Mouse (Mus musculus): ENCODE data around the gene Anxa10. TPM values are rescaled to one million over a fixed set of nuclear protein-coding genes. Genes with fewer than 3 reads are reported as not detected.

Gene Anxa10
- polyA plus RNA-seq (2015; fragmentation: Nextera tagmentation; extraction: Ambion mirVana) = not detected in 2 replicates

- H3K4me3 ChIP-seq = no peak within 1 kb of the TSS
- H3K9me3 ChIP-seq = no peaks in the 10 kb centered on the region
- H3K9ac ChIP-seq = no peak within 1 kb of the TSS
- H3K4me2 ChIP-seq = no peak within 1 kb of the TSS
- H3K27me3 ChIP-seq = no peaks in the 10 kb centered on the region
- no peaks in the 10 kb centered on the region for H3K4me1 ChIP-seq
- no peak for ATAC-seq (ENCODE audit: borderline replicate concordance, extremely low read depth, low FRiP score, low TSS enrichment)
- no peaks in the 10 kb centered on the region for H3K36me3 ChIP-seq
- 70% methylated on average over 2 of the region's 2 CpGs for WGBS
- H3K27ac ChIP-seq = no peak within 1 kb of the TSS
Measured at GRCm38 (mm10) chr8:62123098-62123497, at the start of gene Anxa10. TSS of gene Anxa10 (minus strand) at chr8:62123150.

- ATAC-seq (ENCODE audit: borderline replicate concordance, extremely low read depth, low FRiP score, low TSS enrichment) = no peak
Measured at GRCm38 (mm10) chr8:62132662-62133366, 9.9 kb upstream of the Anxa10 start.

GRCm38 (mm10) chr8:62097213-62097612 lies 25.7 kb downstream of the Anxa10 start:
- H3K27me3 ChIP-seq = no peaks in the 10 kb centered on the region

More at GRCm38 (mm10) chr8:62132662-62133366, 9.9 kb upstream of the Anxa10 start:
- 75% methylated on average over 3 of the region's 3 CpGs for WGBS
- H3K27ac ChIP-seq = no peak overlapping the region
- H3K4me3 ChIP-seq = no peak overlapping the region
- H3K4me2 ChIP-seq = no peak overlapping the region
- no peak overlapping the region for H3K9ac ChIP-seq
- H3K4me1 ChIP-seq = no peaks in the 10 kb centered on the region
- H3K27me3 ChIP-seq = no peaks in the 10 kb centered on the region
- no peaks in the 10 kb centered on the region for H3K9me3 ChIP-seq
- H3K36me3 ChIP-seq = no peaks in the 10 kb centered on the region

GRCm38 (mm10) chr8:62081804-62082203 lies 41.1 kb downstream of the Anxa10 start:
- no peak overlapping the region for H3K9ac ChIP-seq
- H3K4me3 ChIP-seq = no peak overlapping the region
- H3K36me3 ChIP-seq = no peaks in the 10 kb centered on the region
- no peaks in the 10 kb centered on the region for H3K27me3 ChIP-seq
- H3K4me1 ChIP-seq = no peaks in the 10 kb centered on the region
- no peak for ATAC-seq (ENCODE audit: borderline replicate concordance, extremely low read depth, low FRiP score, low TSS enrichment)
- WGBS = 53% methylated on average over 2 of the region's 2 CpGs
- no peak overlapping the region for H3K4me2 ChIP-seq
- no peaks in the 10 kb centered on the region for H3K9me3 ChIP-seq
- H3K27ac ChIP-seq = no peak overlapping the region

More at GRCm38 (mm10) chr8:62097213-62097612, 25.7 kb downstream of the Anxa10 start:
- WGBS = 80% methylated on average over 2 of the region's 2 CpGs
- Histone ChIP-seq H3K9me3 (no peaks in the 10 kb centered on the region), H3K36me3 (no peaks in the 10 kb centered on the region), H3K4me3 (no peak overlapping the region), H3K27ac (no peak overlapping the region), H3K4me2 (no peak overlapping the region), H3K9ac (no peak overlapping the region), H3K4me1 (no peaks in the 10 kb centered on the region)
- no peak for ATAC-seq (ENCODE audit: borderline replicate concordance, extremely low read depth, low FRiP score, low TSS enrichment)

GRCm38 (mm10) chr8:62080195-62080802 lies 42.7 kb downstream of the Anxa10 start:
- ATAC-seq (ENCODE audit: borderline replicate concordance, extremely low read depth, low FRiP score, low TSS enrichment) = no peak
- H3K4me1 ChIP-seq = no peaks in the 10 kb centered on the region
- H3K4me3 ChIP-seq = no peak overlapping the region
- WGBS = 35% methylated on average over 3 of the region's 3 CpGs
- H3K9me3 ChIP-seq = no peaks in the 10 kb centered on the region
- H3K27me3 ChIP-seq = no peaks in the 10 kb centered on the region
- H3K4me2 ChIP-seq = no peak overlapping the region
- no peaks in the 10 kb centered on the region for H3K36me3 ChIP-seq
- H3K9ac ChIP-seq = no peak overlapping the region
- no peak overlapping the region for H3K27ac ChIP-seq

- no peaks in the 10 kb centered on the region for H3K4me1 ChIP-seq
- H3K4me3 ChIP-seq = no peak overlapping the region
- ATAC-seq (ENCODE audit: borderline replicate concordance, extremely low read depth, low FRiP score, low TSS enrichment) = no peak
- H3K9me3 ChIP-seq = no peaks in the 10 kb centered on the region
- H3K4me2 ChIP-seq = no peak overlapping the region
- no peaks in the 10 kb centered on the region for H3K36me3 ChIP-seq
- H3K9ac ChIP-seq = no peak overlapping the region
- H3K27ac ChIP-seq = no peak overlapping the region
- no peaks in the 10 kb centered on the region for H3K27me3 ChIP-seq
Measured at GRCm38 (mm10) chr8:62068305-62068704, 54.6 kb downstream of the Anxa10 start.

GRCm38 (mm10) chr8:62060357-62060756 lies 62.6 kb downstream of the Anxa10 start:
- H3K4me3 ChIP-seq = no peak overlapping the region
- H3K27ac ChIP-seq = no peak overlapping the region
- H3K9me3 ChIP-seq = no peaks in the 10 kb centered on the region
- H3K36me3 ChIP-seq = no peaks in the 10 kb centered on the region
- H3K9ac ChIP-seq = no peak overlapping the region
- no peak overlapping the region for H3K4me2 ChIP-seq
- no peaks in the 10 kb centered on the region for H3K27me3 ChIP-seq
- ATAC-seq (ENCODE audit: borderline replicate concordance, extremely low read depth, low FRiP score, low TSS enrichment) = no peak
- H3K4me1 ChIP-seq = no peaks in the 10 kb centered on the region

GRCm38 (mm10) chr8:62046809-62047208 lies 76.1 kb downstream of the Anxa10 start:
- no peak overlapping the region for H3K4me2 ChIP-seq
- no peaks in the 10 kb centered on the region for H3K9me3 ChIP-seq
- H3K27ac ChIP-seq = no peak overlapping the region
- H3K4me3 ChIP-seq = no peak overlapping the region
- WGBS = 41% methylated on average over 2 of the region's 2 CpGs
- no peaks in the 10 kb centered on the region for H3K36me3 ChIP-seq
- H3K9ac ChIP-seq = no peak overlapping the region
- H3K27me3 ChIP-seq = no peaks in the 10 kb centered on the region
- ATAC-seq (ENCODE audit: borderline replicate concordance, extremely low read depth, low FRiP score, low TSS enrichment) = no peak
- H3K4me1 ChIP-seq = no peaks in the 10 kb centered on the region

- no peaks in the 10 kb centered on the region for H3K27me3 ChIP-seq
- H3K27ac ChIP-seq = no peak overlapping the region
- ATAC-seq (ENCODE audit: borderline replicate concordance, extremely low read depth, low FRiP score, low TSS enrichment) = no peak
- no peak overlapping the region for H3K9ac ChIP-seq
- no peaks in the 10 kb centered on the region for H3K36me3 ChIP-seq
- no peak overlapping the region for H3K4me3 ChIP-seq
- H3K9me3 ChIP-seq = no peaks in the 10 kb centered on the region
- H3K4me2 ChIP-seq = no peak overlapping the region
- 64% methylated on average over 3 of the region's 3 CpGs for WGBS
- no peaks in the 10 kb centered on the region for H3K4me1 ChIP-seq
Measured at GRCm38 (mm10) chr8:62034351-62034750, 88.6 kb downstream of the Anxa10 start.

GRCm38 (mm10) chr8:62014582-62014981 lies 108.4 kb downstream of the Anxa10 start:
- WGBS = 85% methylated on average over 4 of the region's 4 CpGs
- no peak overlapping the region for H3K27ac ChIP-seq
- no peak overlapping the region for H3K9ac ChIP-seq
- H3K36me3 ChIP-seq = no peaks in the 10 kb centered on the region
- H3K4me3 ChIP-seq = no peak overlapping the region
- no peaks in the 10 kb centered on the region for H3K4me1 ChIP-seq
- no peaks in the 10 kb centered on the region for H3K9me3 ChIP-seq
- no peak for ATAC-seq (ENCODE audit: borderline replicate concordance, extremely low read depth, low FRiP score, low TSS enrichment)
- no peaks in the 10 kb centered on the region for H3K27me3 ChIP-seq
- no peak overlapping the region for H3K4me2 ChIP-seq

GRCm38 (mm10) chr8:62014166-62014565 lies 108.8 kb downstream of the Anxa10 start:
- Histone ChIP-seq H3K9ac (no peak overlapping the region), H3K4me2 (no peak overlapping the region), H3K36me3 (no peaks in the 10 kb centered on the region), H3K4me3 (no peak overlapping the region), H3K27me3 (no peaks in the 10 kb centered on the region), H3K4me1 (no peaks in the 10 kb centered on the region), H3K9me3 (no peaks in the 10 kb centered on the region), H3K27ac (no peak overlapping the region)
- WGBS = 77% methylated on average over 4 of the region's 4 CpGs
- no peak for ATAC-seq (ENCODE audit: borderline replicate concordance, extremely low read depth, low FRiP score, low TSS enrichment)

Measured in lung, embryonic 15.5 days (tissue).